Mouse (Mus musculus) liver, adult 2 months (tissue): ENCODE data around the gene Cd247.

Experiments
- CTCF ChIP-seq: fragments of 200-500 bp; IDR thresholded peaks from 2 replicates; pipeline ENCODE4 v1.5.1; 2011; ENCODE audit warnings: low read depth, low read length, control low read depth
- POLR2A ChIP-seq: fragments of 200-500 bp; IDR thresholded peaks from 2 replicates; pipeline ENCODE4 v1.6.1; 2011; ENCODE audit warnings: low read length, control low read depth; ENCODE audit not compliant: insufficient read depth; ENCODE audit errors: extremely low read depth

- no peak for TF ChIP-seq POLR2A
- no peak for TF ChIP-seq CTCF
These were observed 22.2 kb downstream of the Cd247 start for GRCm38 (mm10) chr1:165810633-165811032.
